Mouse (Mus musculus): ENCODE measurements around the gene Slit3. TPM values are rescaled to one million over a fixed set of nuclear protein-coding genes. Genes with fewer than 3 reads are reported as not detected.

The Slit3 gene
- total and polyA plus RNA-seq, 3 experiments = 0.55 to 4.8 (median 2.8) TPM

DNA sequence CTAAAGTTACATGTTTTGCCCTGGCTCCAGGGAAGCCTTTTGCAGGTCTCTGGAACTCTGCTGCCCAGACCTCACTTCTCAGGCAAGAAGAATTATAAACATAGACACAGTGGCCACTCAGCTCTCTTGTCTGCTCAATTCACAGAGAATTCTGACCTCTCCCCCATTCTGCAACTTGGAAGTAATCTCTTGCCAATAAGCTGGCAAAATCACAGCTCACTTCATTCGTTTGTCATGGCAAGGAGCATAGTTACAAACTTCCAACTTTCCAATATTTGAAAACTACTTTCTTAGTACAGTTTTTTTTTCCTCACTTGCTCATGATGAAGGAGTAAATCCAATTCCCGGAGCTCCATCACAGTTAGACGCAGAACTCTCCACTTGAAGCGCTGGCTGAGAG, 11.2 kb upstream of the Slit3 start:
- no peak overlapping the region for H3K27ac ChIP-seq (ENCODE audit: insufficient read depth, low read depth)
- in situ Hi-C loops (cut with MboI; ENCODE audit: low pct_ligation_motif_present, low pct_unique_long_range_greater_than_20kb, low sequenced_read_pairs) = no loop called here
- no peak overlapping the region for H3K4me2 ChIP-seq (ENCODE audit: insufficient read depth, low read depth, poor library complexity, severe bottlenecking)
- H3K4me3 ChIP-seq (replicated peaks in 1 of 3; ENCODE audit: low read depth in 2 of 3, low read length in 2 of 3, poor library complexity in 1 of 3) = no peak overlapping the region
- H3K79me2 ChIP-seq (replicated peaks; ENCODE audit: control insufficient read depth, extremely low read depth, insufficient read depth, poor library complexity, severe bottlenecking) = no peaks in the 10 kb centered on the region
- H3K4me1 ChIP-seq (ENCODE audit: control insufficient read depth in 1 of 2, insufficient read depth in 2 of 2) = peaks cover 2 to 6% of the 10 kb centered on the region in 2 experiments; a peak in 2 of 4 replicates
- no peak for DNase-seq (ENCODE audit: extremely low read depth)
- no peaks in the 10 kb centered on the region for H3K9me3 ChIP-seq (replicated peaks; ENCODE audit: low read length)
- no peaks in the 10 kb centered on the region for H3K27me3 ChIP-seq (replicated peaks)
- no peak for TF ChIP-seq ETS1 (conservative IDR thresholded peaks at IDR 0.05; ENCODE audit: low read depth, low read length)
- no peak for TF ChIP-seq TCF12 (IDR thresholded peaks at IDR 0.05; ENCODE audit: low read depth, low read length)
- TF ChIP-seq SMC3 (IDR thresholded peaks at IDR 0.05; ENCODE audit: low read depth, low read length) = no peak
- no peak for TF ChIP-seq MAX (IDR thresholded peaks at IDR 0.05; ENCODE audit: low read length)
- TF ChIP-seq GABPA (IDR thresholded peaks at IDR 0.05; ENCODE audit: insufficient replicate concordance, low read depth, low read length) = no peak
- no peak for TF ChIP-seq CTCF (conservative IDR thresholded peaks at IDR 0.05 in 1 of 2, IDR thresholded peaks at IDR 0.05 in 1 of 2; ENCODE audit: low read depth in 2 of 2, low read length in 2 of 2)
- TF ChIP-seq EP300 (IDR thresholded peaks at IDR 0.05; ENCODE audit: low read length) = no peak
- no peak for TF ChIP-seq RCOR1 (conservative IDR thresholded peaks at IDR 0.05; ENCODE audit: low read depth, low read length)
- no peak for TF ChIP-seq MYC (IDR thresholded peaks at IDR 0.05; ENCODE audit: low read depth, low read length)
- TF ChIP-seq POLR2A (IDR thresholded peaks at IDR 0.05; ENCODE audit: low read depth, low read length) = no peak
- no peak for TF ChIP-seq TBP (conservative IDR thresholded peaks at IDR 0.05; ENCODE audit: low read depth, low read length)
- no peak for TF ChIP-seq KAT2A (IDR thresholded peaks at IDR 0.05; ENCODE audit: insufficient replicate concordance, low read length)
- TF ChIP-seq JUN (IDR thresholded peaks at IDR 0.05; ENCODE audit: insufficient read depth, low read depth, low read length) = no peak
- H3K36me3 ChIP-seq (replicated peaks in 1 of 2; ENCODE audit: control insufficient read depth in 1 of 2, insufficient read depth in 1 of 2, low read length in 1 of 2) = no peaks in the 10 kb centered on the region
- H3K9ac ChIP-seq (ENCODE audit: insufficient read depth, low read depth) = no peak overlapping the region
- dilution Hi-C loops (cut with MboI; ENCODE audit: extremely low pct_ligation_motif_present, extremely low pct_unique_long_range_greater_than_20kb, low sequenced_read_pairs) = no loop called here

DNA sequence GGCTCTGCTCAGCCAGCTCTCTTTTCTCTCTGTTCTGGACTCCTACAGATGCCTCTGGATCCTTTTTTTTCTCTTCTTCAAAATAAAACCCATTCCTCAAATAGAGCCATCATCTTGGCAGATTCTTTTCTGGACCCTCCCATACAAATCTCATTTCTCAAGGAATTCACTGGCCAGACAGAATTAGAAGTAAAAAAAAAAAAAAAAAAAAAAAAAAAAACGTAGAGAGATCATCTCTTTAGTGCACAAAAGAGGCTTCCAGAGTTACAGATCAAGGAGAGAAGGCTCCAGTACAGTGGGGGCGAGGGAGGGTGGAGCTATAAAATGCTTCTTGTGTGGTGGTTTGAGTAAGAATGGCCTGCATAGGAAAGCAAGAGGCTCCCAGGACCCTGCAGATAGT, 10.2 kb upstream of the Slit3 start:
- dilution Hi-C loops (cut with MboI; ENCODE audit: extremely low pct_ligation_motif_present, extremely low pct_unique_long_range_greater_than_20kb, low sequenced_read_pairs) (no loop called here), in situ Hi-C loops (cut with MboI; ENCODE audit: low pct_ligation_motif_present, low pct_unique_long_range_greater_than_20kb, low sequenced_read_pairs) (no loop called here)
- Histone ChIP-seq H3K36me3 (replicated peaks in 1 of 2; ENCODE audit: control insufficient read depth in 1 of 2, insufficient read depth in 1 of 2, low read length in 1 of 2) (no peaks in the 10 kb centered on the region), H3K4me1 (ENCODE audit: control insufficient read depth in 1 of 2, insufficient read depth in 2 of 2) (peaks cover 2 to 6% of the 10 kb centered on the region in 2 experiments; a peak in 2 of 4 replicates), H3K4me3 (replicated peaks in 1 of 3; ENCODE audit: low read depth in 2 of 3, low read length in 2 of 3, poor library complexity in 1 of 3) (no peak overlapping the region), H3K9me3 (replicated peaks; ENCODE audit: low read length) (peaks cover 2% of the 10 kb centered on the region), H3K4me2 (ENCODE audit: insufficient read depth, low read depth, poor library complexity, severe bottlenecking) (peak overlapping the region; percentile 30; the same call in 1 of the 2 replicates), H3K79me2 (replicated peaks; ENCODE audit: control insufficient read depth, extremely low read depth, insufficient read depth, poor library complexity, severe bottlenecking) (no peaks in the 10 kb centered on the region), H3K27ac (ENCODE audit: insufficient read depth, low read depth) (no peak overlapping the region), H3K9ac (ENCODE audit: insufficient read depth, low read depth) (no peak overlapping the region), H3K27me3 (replicated peaks) (no peaks in the 10 kb centered on the region)
- no peak for TF ChIP-seq CHD2 (IDR thresholded peaks at IDR 0.05; ENCODE audit: low read length)
- TF ChIP-seq ZNF384 (IDR thresholded peaks at IDR 0.05; ENCODE audit: low read depth, low read length) = peak; percentile 79
- DNase-seq (ENCODE audit: extremely low read depth) = no peak

GRCm38 (mm10) chr11:35113290-35113689, 7.7 kb upstream of the Slit3 start:
- no peak overlapping the region for H3K9ac ChIP-seq (ENCODE audit: insufficient read depth, low read depth)
- dilution Hi-C loops (cut with MboI; ENCODE audit: extremely low pct_ligation_motif_present, extremely low pct_unique_long_range_greater_than_20kb, low sequenced_read_pairs) = no loop called here
- no peak for DNase-seq (ENCODE audit: extremely low read depth)
- H3K36me3 ChIP-seq (replicated peaks in 1 of 2; ENCODE audit: control insufficient read depth in 1 of 2, insufficient read depth in 1 of 2, low read length in 1 of 2) = no peaks in the 10 kb centered on the region
- H3K9me3 ChIP-seq (replicated peaks; ENCODE audit: low read length) = peaks cover 2% of the 10 kb centered on the region
- H3K79me2 ChIP-seq (replicated peaks; ENCODE audit: control insufficient read depth, extremely low read depth, insufficient read depth, poor library complexity, severe bottlenecking) = no peaks in the 10 kb centered on the region
- in situ Hi-C loops (cut with MboI; ENCODE audit: low pct_ligation_motif_present, low pct_unique_long_range_greater_than_20kb, low sequenced_read_pairs) = no loop called here
- TF ChIP-seq USF1 (IDR thresholded peaks at IDR 0.05; ENCODE audit: low read depth, low read length) (no peak), MAZ (IDR thresholded peaks at IDR 0.05; ENCODE audit: low read depth, low read length) (no peak), CTCF (conservative IDR thresholded peaks at IDR 0.05 in 1 of 2, IDR thresholded peaks at IDR 0.05 in 1 of 2; ENCODE audit: low read depth in 2 of 2, low read length in 2 of 2) (no peak), ZKSCAN1 (IDR thresholded peaks at IDR 0.05; ENCODE audit: borderline replicate concordance, low read depth, low read length) (no peak)
- H3K4me2 ChIP-seq (ENCODE audit: insufficient read depth, low read depth, poor library complexity, severe bottlenecking) = no peak overlapping the region
- H3K27ac ChIP-seq (ENCODE audit: insufficient read depth, low read depth) = no peak overlapping the region
- H3K27me3 ChIP-seq (replicated peaks) = no peaks in the 10 kb centered on the region
- H3K4me1 ChIP-seq (ENCODE audit: control insufficient read depth in 1 of 2, insufficient read depth in 2 of 2) = peaks cover 2 to 6% of the 10 kb centered on the region in 2 experiments; a peak in 2 of 4 replicates
- H3K4me3 ChIP-seq (replicated peaks in 1 of 3; ENCODE audit: low read depth in 2 of 3, low read length in 2 of 3, poor library complexity in 1 of 3) = no peak overlapping the region
